Mouse (Mus musculus): ENCODE data around the gene Nmb.
"Not testable (repeated sequence)": the region's sequence is repeated elsewhere in the genome, so short reads cannot be mapped to it uniquely, and the experiment has no call there.

DNA sequence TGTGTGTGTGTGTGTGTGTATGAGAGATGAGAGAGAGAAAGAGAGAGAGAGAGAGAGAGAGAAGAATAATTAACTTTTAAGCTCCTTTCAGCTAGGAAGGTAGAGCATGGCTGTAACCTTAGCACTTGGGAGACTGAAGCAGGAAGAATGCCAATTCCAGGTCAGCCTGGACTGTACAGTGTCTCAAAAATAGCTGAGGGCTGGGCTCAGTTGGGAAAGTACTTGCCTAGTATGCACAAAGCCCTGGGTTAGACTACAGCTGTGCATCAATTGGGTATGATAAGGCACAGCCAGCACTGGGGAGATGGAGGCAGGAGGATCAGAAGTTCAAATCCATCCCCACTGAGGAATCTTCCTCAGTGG lies 32.4 kb upstream of the Nmb start:
- TF ChIP-seq CTCF (IDR thresholded peaks at IDR 0.05; ENCODE audit: insufficient read depth, low read length); POLR2A (IDR thresholded peaks at IDR 0.05; ENCODE audit: borderline replicate concordance, extremely low read depth, low read depth, low read length): not testable (repeated sequence)
